Mouse (Mus musculus) cerebellum, adult 9-10 months (tissue): ENCODE results near the gene Ccdc127.
A peak's percentile ranks its signal among the peaks of the same experiment; 100 is the strongest.

Experiments
- DNase-seq: peaks from one replicate; pipeline ENCODE4 v3.0.0; 2022

Gene Ccdc127

GRCm38 (mm10) chr13:74349566-74350434 is at the start of gene Ccdc127, which contains the start of gene Sdha:
TSS of gene Ccdc127 (plus strand) at chr13:74350309.
TSS of gene Sdha (minus strand) at chr13:74350280.
- peak; percentile 96 for DNase-seq

GRCm38 (mm10) chr13:74300925-74301606 is 49.0 kb upstream of the Ccdc127 start:
- peak; percentile 63 for DNase-seq

- DNase-seq: no peak
Measured at GRCm38 (mm10) chr13:74301607-74301984, 48.5 kb upstream of the Ccdc127 start.

GRCm38 (mm10) chr13:74302050-74303037 is 47.8 kb upstream of the Ccdc127 start:
- no peak for DNase-seq

GRCm38 (mm10) chr13:74305380-74305779 is 44.7 kb upstream of the Ccdc127 start:
- DNase-seq: no peak

- DNase-seq: no peak
Measured at GRCm38 (mm10) chr13:74305780-74306179, 44.3 kb upstream of the Ccdc127 start.

GRCm38 (mm10) chr13:74314616-74315015 is 35.5 kb upstream of the Ccdc127 start:
- no peak for DNase-seq

- no peak for DNase-seq
Measured at GRCm38 (mm10) chr13:74316386-74316785, 33.7 kb upstream of the Ccdc127 start.

- no peak for DNase-seq
Measured at GRCm38 (mm10) chr13:74316789-74317169, 33.3 kb upstream of the Ccdc127 start.

- DNase-seq: peak; percentile 89
Measured at GRCm38 (mm10) chr13:74317170-74317849, 32.8 kb upstream of the Ccdc127 start, which contains the start of gene Pdcd6. TSS of gene Pdcd6 (minus strand) at chr13:74317580.

- DNase-seq: no peak
Measured at GRCm38 (mm10) chr13:74329321-74329720, 20.8 kb upstream of the Ccdc127 start.

- DNase-seq: peak; percentile 32
Measured at GRCm38 (mm10) chr13:74341036-74341435, 9.1 kb upstream of the Ccdc127 start.

- no peak for DNase-seq
Measured at GRCm38 (mm10) chr13:74350435-74350906, 362 bp downstream of the Ccdc127 start.

- DNase-seq: no peak
Measured at GRCm38 (mm10) chr13:74356491-74356890, 6.4 kb downstream of the Ccdc127 start.

GRCm38 (mm10) chr13:74362218-74362617 is 12.1 kb downstream of the Ccdc127 start:
- no peak for DNase-seq

- no peak for DNase-seq
Measured at GRCm38 (mm10) chr13:74363176-74363858, 13.2 kb downstream of the Ccdc127 start.

- peak; percentile 46 for DNase-seq
Measured at GRCm38 (mm10) chr13:74363859-74364235, 13.7 kb downstream of the Ccdc127 start, which contains the start of gene Lrrc14b. TSS of gene Lrrc14b (minus strand) at chr13:74364005.

- no peak for DNase-seq
Measured at GRCm38 (mm10) chr13:74381533-74382276, 31.6 kb downstream of the Ccdc127 start.

- DNase-seq: no peak
Measured at GRCm38 (mm10) chr13:74382289-74382688, 32.2 kb downstream of the Ccdc127 start.

- DNase-seq: no peak
Measured at GRCm38 (mm10) chr13:74389730-74390129, 39.6 kb downstream of the Ccdc127 start.
